Mouse (Mus musculus) bone marrow, adult 2 months (tissue): ENCODE measurements around the gene Foxa3. TPM values are rescaled to one million over a fixed set of nuclear protein-coding genes. Genes with fewer than 3 reads are reported as not detected.
A peak's percentile ranks its signal among the peaks of the same experiment; 100 is the strongest.
"Not testable (repeated sequence)": the region's sequence is repeated elsewhere in the genome, so short reads cannot be mapped to it uniquely, and the experiment has no call there.

Experiments
- H3K27ac ChIP-seq: fragments of 200-500 bp; 2 replicates; pipeline ENCODE4 v1.5.1; 2012; ENCODE audit warnings: low read depth, mild to moderate bottlenecking, control low read depth, inconsistent platforms, low read length; ENCODE audit not compliant: control insufficient read depth, poor library complexity, insufficient read depth
- H3K4me1 ChIP-seq: fragments of 200-500 bp; 2 replicates; pipeline ENCODE4 v1.6.1; 2011; ENCODE audit warnings: low read length; ENCODE audit not compliant: control insufficient read depth, insufficient read depth
- H3K4me3 ChIP-seq: fragments of 200-500 bp; replicated peaks from 2 replicates; pipeline ENCODE3; 2011; ENCODE audit warnings: mild to moderate bottlenecking, low read depth, low read length, control low read depth; ENCODE audit not compliant: control insufficient read depth
- CTCF ChIP-seq: fragments of 200-500 bp; IDR thresholded peaks from 2 replicates; pipeline ENCODE4 v1.5.1; 2011; ENCODE audit warnings: low read length, control low read depth; ENCODE audit not compliant: control insufficient read depth, insufficient read depth
- POLR2A ChIP-seq: fragments of 200-500 bp; IDR thresholded peaks from 2 replicates; pipeline ENCODE4 v1.6.1; 2011; ENCODE audit warnings: low read depth, mild to moderate bottlenecking, control low read depth, low read length, borderline replicate concordance; ENCODE audit not compliant: control insufficient read depth
- WGBS: fragments of 180-500 bp; shearing (Covaris S2); methylation state at CpG from one replicate; pipeline ENCODE4 v1.1.7; 2018; 5-methylcytosine and 5-hydroxymethylcytosine counted together
- polyA plus RNA-seq: library from polyadenylated mRNA; stranded (reverse); fragments of >200 nt; gene quantifications from 2 replicates; pipeline ENCODE4 v1.2.4, GENCODE M21; 2011; ENCODE audit warnings: low replicate concordance; ENCODE audit not compliant: missing spikeins, insufficient read depth, insufficient read length

The Foxa3 gene
- polyA plus RNA-seq: not detected in 2 replicates

GRCm38 (mm10) chr7:19023357-19023814 is at the start of gene Foxa3:
Gene Foxa3 (minus strand): TSS chr7:19023538.
- H3K27ac ChIP-seq: no peak within 1 kb of the TSS; the same call in 1 of the 2 replicates
- TF ChIP-seq POLR2A (no peak), CTCF (no peak)
- 3% methylated on average over 30 of the region's 30 CpGs for WGBS

GRCm38 (mm10) chr7:19071024-19071423 is 47.7 kb upstream of the Foxa3 start:
- not testable (repeated sequence) for H3K4me3 ChIP-seq, H3K27ac ChIP-seq, H3K4me1 ChIP-seq
- 18% methylated on average over 3 of the region's 3 CpGs for WGBS

More at GRCm38 (mm10) chr7:19023357-19023814, at the start of gene Foxa3:
- Histone ChIP-seq H3K4me3 (peak within 1 kb of the TSS; percentile 67), H3K4me1 (peaks cover 3% of the 10 kb centered on the region)

DNA sequence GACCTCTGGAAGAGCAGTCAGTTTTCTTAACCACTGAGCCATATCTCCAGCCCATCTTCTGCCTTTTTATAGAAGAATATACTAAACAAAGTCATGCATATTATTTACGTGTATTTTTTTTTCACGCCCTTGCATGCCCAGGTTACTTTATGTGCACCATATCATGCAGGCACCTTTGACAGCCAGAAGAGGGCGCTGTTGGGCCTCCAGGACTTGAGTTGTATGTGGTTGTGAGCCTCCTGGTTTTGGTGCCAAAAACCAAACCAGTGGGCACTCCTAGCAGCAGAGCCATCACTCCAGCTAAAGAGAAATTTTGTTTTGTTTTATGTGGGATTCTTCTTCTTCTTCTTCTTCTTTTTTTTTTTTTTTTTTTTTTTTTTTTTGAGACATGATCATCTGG is 46.2 kb upstream of the Foxa3 start:
- no peaks in the 10 kb centered on the region for H3K4me1 ChIP-seq
- whole genome bisulfite sequencing: 42% methylated on average over 3 of the region's 3 CpGs
- no peak overlapping the region for H3K4me3 ChIP-seq
- TF ChIP-seq POLR2A (no peak), CTCF (peak; percentile 65)
- H3K27ac ChIP-seq: no peak overlapping the region

- WGBS: 0% methylated on average over 2 of the region's 2 CpGs
- TF ChIP-seq POLR2A: no peak
- peak; percentile 74 for TF ChIP-seq CTCF
- Histone ChIP-seq H3K27ac (no peak overlapping the region), H3K4me1 (no peaks in the 10 kb centered on the region), H3K4me3 (no peak overlapping the region)
These were observed 45.4 kb upstream of the Foxa3 start for GRCm38 (mm10) chr7:19068707-19069106.

DNA sequence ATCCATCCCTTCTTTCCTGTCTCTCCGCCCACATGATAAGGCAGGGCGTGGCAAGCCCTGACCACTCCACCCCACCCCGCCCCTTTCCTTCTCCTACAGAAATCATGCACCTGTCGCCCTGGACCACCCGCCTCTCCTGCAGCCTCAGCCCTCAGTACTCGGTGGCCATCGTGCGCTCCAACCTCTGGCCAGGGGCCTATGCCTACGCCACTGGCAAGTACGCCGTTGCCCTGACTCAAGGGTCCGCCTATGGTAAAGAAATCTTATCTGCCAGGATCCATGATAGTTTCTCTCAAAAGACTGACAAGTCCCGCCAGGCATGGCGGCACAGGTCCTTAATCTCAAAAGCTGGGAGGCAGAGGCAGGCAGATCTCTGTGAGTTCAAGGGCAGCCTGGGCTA is 44.6 kb upstream of the Foxa3 start:
- no peaks in the 10 kb centered on the region for H3K4me1 ChIP-seq
- no peak overlapping the region for H3K27ac ChIP-seq
- no peak for TF ChIP-seq CTCF
- no peak for TF ChIP-seq POLR2A
- H3K4me3 ChIP-seq: no peak overlapping the region
- 66% methylated on average over 12 of the region's 14 CpGs for WGBS

DNA sequence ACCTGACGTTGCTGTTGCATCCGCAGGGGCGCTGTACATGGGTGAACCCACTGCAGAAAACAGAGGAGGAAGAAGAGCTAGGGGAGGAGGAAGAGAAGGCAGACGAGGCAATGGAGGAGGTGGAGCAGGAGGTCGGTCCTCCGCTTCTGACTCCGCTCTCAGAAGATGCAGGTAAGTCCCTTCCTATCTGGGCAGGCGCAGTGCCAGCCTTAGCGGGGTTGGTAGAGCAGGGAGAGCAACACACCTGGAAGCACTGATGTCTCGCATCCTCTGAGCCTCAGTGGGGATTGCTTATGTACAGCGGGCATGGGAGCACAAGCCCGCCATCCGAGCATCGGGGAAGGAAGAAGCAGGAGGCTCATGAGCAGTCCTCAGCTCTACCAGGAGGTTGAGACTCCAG is 43.7 kb upstream of the Foxa3 start:
- TF ChIP-seq CTCF: no peak
- no peak for TF ChIP-seq POLR2A
- Histone ChIP-seq H3K27ac (no peak overlapping the region), H3K4me3 (no peak overlapping the region), H3K4me1 (no peaks in the 10 kb centered on the region)
- WGBS: 32% methylated on average over 14 of the region's 14 CpGs

DNA sequence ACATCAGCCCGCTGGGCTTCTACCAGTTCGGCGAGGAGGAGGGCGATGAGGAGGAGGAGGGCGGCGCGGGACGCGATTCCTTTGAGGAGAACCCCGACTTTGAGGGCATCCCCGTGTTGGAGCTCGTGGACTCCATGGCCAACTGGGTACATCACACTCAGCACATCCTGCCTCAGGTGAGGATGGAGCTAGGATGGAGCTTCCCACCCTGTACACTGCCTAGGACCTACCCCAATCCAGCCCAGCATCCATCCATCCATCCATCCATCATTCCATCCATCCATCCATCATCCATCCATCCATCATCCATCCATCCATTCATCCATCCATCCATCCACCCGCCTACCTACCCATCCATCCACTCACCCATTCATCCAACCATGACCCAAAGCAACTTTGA is 42.6 kb upstream of the Foxa3 start:
- H3K4me3 ChIP-seq: no peak overlapping the region
- H3K4me1 ChIP-seq: no peaks in the 10 kb centered on the region
- 48% methylated on average over 13 of the region's 13 CpGs for WGBS
- TF ChIP-seq CTCF (no peak), POLR2A (no peak)
- no peak overlapping the region for H3K27ac ChIP-seq

DNA sequence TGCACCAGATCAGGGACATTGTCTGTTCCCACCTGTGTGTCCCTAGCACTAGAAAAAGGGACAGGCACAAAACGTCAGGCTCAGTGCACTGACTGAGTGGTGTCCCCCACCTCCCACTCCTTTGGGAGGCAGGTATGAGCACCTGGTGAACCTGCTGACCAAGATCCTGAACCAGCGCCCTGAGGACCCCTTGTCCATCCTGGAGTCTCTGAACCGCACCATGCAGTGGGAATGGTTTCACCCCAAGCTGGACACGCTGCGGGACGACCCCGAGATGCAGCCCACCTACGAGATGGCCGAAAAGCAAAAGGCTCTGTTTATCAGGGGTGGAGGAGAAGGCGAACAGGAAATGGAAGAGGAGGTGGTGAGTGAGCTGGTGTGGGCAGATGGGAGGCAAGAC is 34.1 kb upstream of the Foxa3 start:
- 54% methylated on average over 10 of the region's 10 CpGs for WGBS
- TF ChIP-seq POLR2A: no peak
- TF ChIP-seq CTCF: no peak
- H3K27ac ChIP-seq: no peak overlapping the region
- H3K4me3 ChIP-seq: no peak overlapping the region
- no peaks in the 10 kb centered on the region for H3K4me1 ChIP-seq

GRCm38 (mm10) chr7:19055108-19055507 is 31.8 kb upstream of the Foxa3 start:
- H3K4me1 ChIP-seq: no peaks in the 10 kb centered on the region
- no peak overlapping the region for H3K27ac ChIP-seq
- TF ChIP-seq CTCF (no peak), POLR2A (no peak)
- H3K4me3 ChIP-seq: no peak overlapping the region
- 90% methylated on average over 8 of the region's 8 CpGs for WGBS
